Mouse (Mus musculus): Measurements from ENCODE around the gene Rhoh.
A peak's percentile ranks its signal among the peaks of the same experiment; 100 is the strongest.

Rhoh gene

GRCm38 (mm10) chr5:65897731-65898130 lies 36.7 kb downstream of the Rhoh start:
- no peak for DNase-seq

GRCm38 (mm10) chr5:65898683-65899082 lies 37.7 kb downstream of the Rhoh start:
- no peak for DNase-seq

- DNase-seq, result no peak
These were observed 39.1 kb downstream of the Rhoh start for GRCm38 (mm10) chr5:65900113-65900512.

GRCm38 (mm10) chr5:65900862-65901265 lies 39.9 kb downstream of the Rhoh start:
- peak; percentile 82 for DNase-seq

GRCm38 (mm10) chr5:65901868-65902418 lies 40.9 kb downstream of the Rhoh start:
- DNase-seq, result no peak

GRCm38 (mm10) chr5:65902811-65903210 lies 41.8 kb downstream of the Rhoh start:
- no peak for DNase-seq

GRCm38 (mm10) chr5:65904476-65904875 lies 43.5 kb downstream of the Rhoh start:
- DNase-seq, result peak; percentile 70

GRCm38 (mm10) chr5:65908751-65909150 lies 47.7 kb downstream of the Rhoh start:
- DNase-seq, result no peak

- DNase-seq, result no peak
These were observed 48.3 kb downstream of the Rhoh start for GRCm38 (mm10) chr5:65909321-65909720.

GRCm38 (mm10) chr5:65910398-65910797 lies 49.4 kb downstream of the Rhoh start:
- DNase-seq, result peak; percentile 89

- DNase-seq, result peak; percentile 78
These were observed 50.7 kb downstream of the Rhoh start for GRCm38 (mm10) chr5:65911676-65912075.

- peak; percentile 39 for DNase-seq
These were observed 51.2 kb downstream of the Rhoh start for GRCm38 (mm10) chr5:65912201-65912600.

GRCm38 (mm10) chr5:65913126-65913525 lies 52.1 kb downstream of the Rhoh start:
- DNase-seq, result no peak

GRCm38 (mm10) chr5:65914342-65914741 lies 53.3 kb downstream of the Rhoh start:
- no peak for DNase-seq

GRCm38 (mm10) chr5:65916930-65917329 lies 55.9 kb downstream of the Rhoh start:
- no peak for DNase-seq

GRCm38 (mm10) chr5:65918601-65919000 lies 57.6 kb downstream of the Rhoh start:
- DNase-seq, result peak; percentile 39

GRCm38 (mm10) chr5:65919326-65919725 lies 58.3 kb downstream of the Rhoh start:
- DNase-seq, result peak; percentile 69

GRCm38 (mm10) chr5:65919904-65920303 lies 58.9 kb downstream of the Rhoh start:
- DNase-seq, result no peak

- no peak for DNase-seq
These were observed 59.9 kb downstream of the Rhoh start for GRCm38 (mm10) chr5:65920701-65921426.

- DNase-seq, result peak; percentile 38
These were observed 60.6 kb downstream of the Rhoh start for GRCm38 (mm10) chr5:65921477-65922138.

- DNase-seq, result peak; percentile 80
These were observed 65.7 kb downstream of the Rhoh start for GRCm38 (mm10) chr5:65926666-65927065.

GRCm38 (mm10) chr5:65929162-65929561 lies 68.1 kb downstream of the Rhoh start:
- peak; percentile 90 for DNase-seq

- DNase-seq, result peak; percentile 61
These were observed 69.2 kb downstream of the Rhoh start for GRCm38 (mm10) chr5:65930171-65930570.

- DNase-seq, result peak; percentile 58
These were observed 72.2 kb downstream of the Rhoh start for GRCm38 (mm10) chr5:65933258-65933657.

All from thymus, postnatal 14 days (tissue).